Mouse (Mus musculus) kidney, embryonic 16.5 days (tissue): ENCODE measurements around the gene Oxct2a. TPM values are rescaled to one million over a fixed set of nuclear protein-coding genes. Genes with fewer than 3 reads are reported as not detected.
"Not testable (repeated sequence)": the region's sequence is repeated elsewhere in the genome, so short reads cannot be mapped to it uniquely, and the experiment has no call there.

ENCODE experiments used
- ATAC-seq: fragments of 200-750 bp; cut with Nextera tagmentation; 2 replicates; pipeline ENCODE4 v1.8.0; 2017; ENCODE audit warnings: moderate TSS enrichment; ENCODE audit not compliant: low FRiP score, low TSS enrichment
- H3K27ac ChIP-seq: fragments of 300-500 bp; sonication (generic); 2 replicates; pipeline ENCODE4 v1.5.1; 2014; ENCODE audit warnings: low read length
- H3K27me3 ChIP-seq: fragments of 300-500 bp; sonication (generic); 2 replicates; pipeline ENCODE4 v1.6.1; 2014; ENCODE audit warnings: low read length, control low read depth, mixed read lengths; ENCODE audit not compliant: insufficient read depth
- H3K36me3 ChIP-seq: fragments of 300-500 bp; sonication (generic); 2 replicates; pipeline ENCODE4 v1.6.1; 2014; ENCODE audit warnings: low read length, control low read depth, mixed read lengths; ENCODE audit not compliant: insufficient read depth
- H3K4me1 ChIP-seq: fragments of 300-500 bp; sonication (generic); 2 replicates; pipeline ENCODE4 v1.6.1; 2014; ENCODE audit warnings: low read length, control low read depth, mixed read lengths; ENCODE audit not compliant: insufficient read depth
- H3K4me2 ChIP-seq: fragments of 300-500 bp; sonication (generic); replicated peaks from 2 replicates; pipeline ENCODE4 v1.6.1; 2014; ENCODE audit warnings: low read depth, low read length
- H3K4me3 ChIP-seq: fragments of 300-500 bp; sonication (generic); 2 replicates; pipeline ENCODE4 v1.5.1; 2014; ENCODE audit warnings: mild to moderate bottlenecking, low read length
- H3K9ac ChIP-seq: fragments of 300-500 bp; sonication (generic); replicated peaks from 2 replicates; pipeline ENCODE4 v1.6.1; 2014; ENCODE audit warnings: low read length
- H3K9me3 ChIP-seq: fragments of 300-500 bp; sonication (generic); 2 replicates; pipeline ENCODE4 v1.6.1; 2016; ENCODE audit warnings: low read length, control low read depth
- WGBS: fragments of 180-500 bp; shearing (Covaris S2); extraction: QIAGEN DNeasy Blood & Tissue Kit; methylation state at CpG from one replicate; pipeline ENCODE4 v1.1.7; 2014; 5-methylcytosine and 5-hydroxymethylcytosine counted together
- polyA plus RNA-seq: library from polyadenylated mRNA; unstranded; fragments of >200 nt; fragmentation: Nextera tagmentation; extraction: Ambion mirVana; gene quantifications from 2 replicates; pipeline ENCODE4 v1.2.1, GENCODE M21; 2015

Gene Oxct2a
- polyA plus RNA-seq, 1 experiment from 2014 or later = 0.16 TPM

GRCm38 (mm10) chr4:123297195-123297960 lies 26.1 kb downstream of the Oxct2a start:
- no peak overlapping the region for H3K4me3 ChIP-seq
- H3K4me1 ChIP-seq = no peaks in the 10 kb centered on the region
- no peak overlapping the region for H3K9ac ChIP-seq
- no peak overlapping the region for H3K4me2 ChIP-seq
- no peak overlapping the region for H3K27ac ChIP-seq
- H3K9me3 ChIP-seq = no peaks in the 10 kb centered on the region
- no peaks in the 10 kb centered on the region for H3K27me3 ChIP-seq
- ATAC-seq = no peak
- 93% methylated on average over 20 of the region's 22 CpGs for WGBS
- H3K36me3 ChIP-seq = peaks cover 93% of the 10 kb centered on the region

- Histone ChIP-seq H3K27ac (no peak overlapping the region), H3K4me3 (no peak overlapping the region), H3K27me3 (no peaks in the 10 kb centered on the region), H3K4me2 (no peak overlapping the region), H3K4me1 (no peaks in the 10 kb centered on the region), H3K9me3 (no peaks in the 10 kb centered on the region), H3K36me3 (peaks cover 94% of the 10 kb centered on the region), H3K9ac (no peak overlapping the region)
- 88% methylated on average over 5 of the region's 5 CpGs for WGBS
- ATAC-seq = no peak
Measured at GRCm38 (mm10) chr4:123296148-123296534, 27.3 kb downstream of the Oxct2a start.

DNA sequence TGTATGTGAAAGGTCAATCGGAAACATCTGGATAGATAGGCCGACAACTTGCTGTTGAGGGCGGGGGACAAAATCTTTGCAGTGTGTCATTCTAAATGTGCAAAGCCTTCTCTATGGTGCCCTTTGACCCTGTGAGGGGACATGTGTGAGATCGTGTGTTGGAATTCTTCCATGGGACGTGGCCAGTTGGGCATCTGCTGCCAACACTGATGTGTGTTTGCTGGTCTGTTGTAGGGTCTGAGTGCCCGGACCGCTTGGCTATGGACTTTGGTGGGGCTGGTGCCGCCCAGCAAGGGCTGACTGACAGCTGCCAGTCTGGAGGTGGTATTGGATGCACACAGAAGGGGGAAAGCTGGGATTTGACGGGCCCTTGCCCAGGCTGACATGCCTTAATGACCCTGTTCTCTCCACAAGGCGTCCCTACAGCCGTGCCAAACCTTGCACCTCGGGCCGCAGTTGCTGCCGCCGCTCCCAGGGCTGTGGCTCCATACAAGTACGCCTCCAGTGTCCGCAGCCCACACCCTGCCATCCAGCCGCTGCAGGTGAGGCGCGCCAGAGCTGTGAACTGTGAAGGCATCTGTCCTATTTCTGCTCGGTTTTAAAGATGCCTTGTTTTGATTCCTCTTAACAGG lies 27.8 kb downstream of the Oxct2a start:
- Histone ChIP-seq H3K27me3 (no peaks in the 10 kb centered on the region), H3K36me3 (peaks cover 94% of the 10 kb centered on the region), H3K27ac (no peak overlapping the region), H3K9me3 (no peaks in the 10 kb centered on the region), H3K9ac (no peak overlapping the region), H3K4me1 (no peaks in the 10 kb centered on the region), H3K4me2 (no peak overlapping the region), H3K4me3 (no peak overlapping the region)
- no peak for ATAC-seq
- 80% methylated on average over 21 of the region's 21 CpGs for WGBS

DNA sequence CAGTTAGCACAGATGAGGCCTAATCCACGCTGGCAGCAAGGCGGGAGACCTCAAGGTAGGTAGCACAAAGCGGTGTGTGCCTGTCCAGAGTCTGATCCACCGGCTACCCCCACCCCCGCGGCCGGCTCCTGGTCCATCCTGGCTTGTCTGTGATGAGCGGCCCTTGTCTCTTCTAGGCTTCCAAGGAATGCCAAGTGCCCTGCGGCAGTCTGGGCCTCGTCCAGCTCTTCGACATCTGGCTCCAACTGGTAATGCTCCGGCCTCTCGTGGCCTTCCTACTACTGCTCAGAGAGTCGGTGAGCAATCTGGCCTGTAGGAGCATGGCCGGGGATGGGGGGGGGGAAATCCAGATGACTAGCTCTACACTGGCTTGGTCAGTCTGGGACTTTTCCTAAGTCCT lies 28.4 kb downstream of the Oxct2a start:
- not testable (repeated sequence) for H3K4me3 ChIP-seq, H3K9ac ChIP-seq, H3K27ac ChIP-seq, H3K27me3 ChIP-seq, ATAC-seq, H3K9me3 ChIP-seq, H3K4me2 ChIP-seq, H3K4me1 ChIP-seq
- peaks cover 91% of the 10 kb centered on the region for H3K36me3 ChIP-seq
- 89% methylated on average over 15 of the region's 15 CpGs for WGBS

DNA sequence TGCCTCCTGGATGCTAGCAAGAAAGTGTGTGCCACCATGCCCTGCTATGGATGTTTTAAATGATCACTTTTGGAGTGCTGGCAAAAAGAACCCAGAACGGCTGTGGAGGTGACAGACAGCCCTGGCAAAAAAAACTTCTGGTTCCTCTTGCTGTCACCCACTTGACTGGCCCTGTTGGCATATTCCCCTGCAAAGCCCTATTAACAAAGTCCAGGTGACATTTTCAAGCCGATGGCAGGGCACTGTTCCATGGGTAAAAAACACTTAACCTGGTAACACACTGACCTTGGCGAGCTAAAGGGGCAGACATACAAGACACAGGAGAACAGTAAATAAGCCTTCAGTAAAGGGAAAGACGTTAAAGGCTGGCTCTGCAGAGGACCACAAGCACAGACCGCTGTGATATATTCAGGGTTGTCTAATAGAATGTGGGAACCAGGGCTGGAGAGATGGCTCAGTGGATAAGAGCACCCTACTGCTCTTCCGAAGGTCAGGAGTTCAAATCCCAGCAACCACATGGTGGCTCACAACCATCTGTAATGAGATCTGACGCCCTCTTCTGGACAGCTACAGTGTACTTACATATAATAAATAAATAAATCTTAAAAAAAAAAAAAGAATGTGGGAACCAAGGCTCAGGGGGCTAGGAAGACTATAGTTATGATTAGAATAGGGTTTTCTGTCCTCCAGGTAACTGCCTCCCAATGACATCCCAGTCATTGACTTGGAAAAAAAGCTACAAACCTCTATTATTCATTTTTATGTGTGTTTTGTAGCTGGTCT lies 29.6 kb downstream of the Oxct2a start:
- ATAC-seq = no peak
- Histone ChIP-seq H3K4me3 (no peak overlapping the region), H3K9ac (no peak overlapping the region), H3K27ac (no peak overlapping the region), H3K27me3 (no peaks in the 10 kb centered on the region), H3K4me2 (no peak overlapping the region), H3K4me1 (no peaks in the 10 kb centered on the region), H3K36me3 (peaks cover 90% of the 10 kb centered on the region), H3K9me3 (no peaks in the 10 kb centered on the region)
- 77% methylated on average over 7 of the region's 7 CpGs for WGBS

GRCm38 (mm10) chr4:123292989-123293388 lies 30.4 kb downstream of the Oxct2a start:
- no peak for ATAC-seq
- H3K27ac ChIP-seq = no peak overlapping the region
- no peak overlapping the region for H3K4me3 ChIP-seq
- H3K36me3 ChIP-seq = peaks cover 92% of the 10 kb centered on the region
- H3K4me2 ChIP-seq = no peak overlapping the region
- H3K4me1 ChIP-seq = no peaks in the 10 kb centered on the region
- H3K9ac ChIP-seq = no peak overlapping the region
- no peaks in the 10 kb centered on the region for H3K9me3 ChIP-seq
- no peaks in the 10 kb centered on the region for H3K27me3 ChIP-seq
- WGBS = 71% methylated on average over 7 of the region's 7 CpGs

- H3K4me1 ChIP-seq = peaks cover 5% of the 10 kb centered on the region; the same call in 1 of the 2 replicates
- H3K27ac ChIP-seq = no peak overlapping the region
- H3K27me3 ChIP-seq = no peaks in the 10 kb centered on the region
- no peaks in the 10 kb centered on the region for H3K9me3 ChIP-seq
- no peak overlapping the region for H3K4me3 ChIP-seq
- H3K4me2 ChIP-seq = no peak overlapping the region
- H3K36me3 ChIP-seq = peaks cover 92% of the 10 kb centered on the region
- H3K9ac ChIP-seq = no peak overlapping the region
- ATAC-seq = no peak
- WGBS = 84% methylated on average over 3 of the region's 3 CpGs
Measured at GRCm38 (mm10) chr4:123292390-123292789, 31.0 kb downstream of the Oxct2a start.

DNA sequence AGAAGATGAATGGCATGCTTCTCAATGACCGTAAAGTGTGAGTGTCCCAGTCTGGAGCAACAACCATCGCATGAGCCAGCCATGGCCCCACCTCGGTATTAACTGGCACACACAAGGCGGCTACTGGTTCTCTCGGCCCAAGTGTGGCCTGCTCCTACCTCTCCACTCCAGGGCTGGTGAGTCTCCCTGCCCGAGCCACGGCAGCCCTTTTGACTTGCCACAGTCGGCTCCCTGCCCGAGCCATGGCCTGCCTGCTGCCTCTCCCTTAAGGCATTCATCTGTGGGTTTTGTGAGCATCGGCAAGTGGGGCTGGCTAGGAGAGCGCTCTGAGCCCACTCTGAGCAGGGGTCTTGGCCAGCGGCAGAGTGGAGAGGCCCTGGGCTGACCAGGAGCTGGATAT lies 34.4 kb downstream of the Oxct2a start:
- no peak overlapping the region for H3K9ac ChIP-seq
- H3K27ac ChIP-seq = no peak overlapping the region
- peaks cover 28% of the 10 kb centered on the region for H3K4me1 ChIP-seq
- peaks cover 66% of the 10 kb centered on the region for H3K36me3 ChIP-seq
- H3K9me3 ChIP-seq = no peaks in the 10 kb centered on the region
- no peak overlapping the region for H3K4me2 ChIP-seq
- 86% methylated on average over 12 of the region's 12 CpGs for WGBS
- no peak overlapping the region for H3K4me3 ChIP-seq
- no peaks in the 10 kb centered on the region for H3K27me3 ChIP-seq
- ATAC-seq = no peak

DNA sequence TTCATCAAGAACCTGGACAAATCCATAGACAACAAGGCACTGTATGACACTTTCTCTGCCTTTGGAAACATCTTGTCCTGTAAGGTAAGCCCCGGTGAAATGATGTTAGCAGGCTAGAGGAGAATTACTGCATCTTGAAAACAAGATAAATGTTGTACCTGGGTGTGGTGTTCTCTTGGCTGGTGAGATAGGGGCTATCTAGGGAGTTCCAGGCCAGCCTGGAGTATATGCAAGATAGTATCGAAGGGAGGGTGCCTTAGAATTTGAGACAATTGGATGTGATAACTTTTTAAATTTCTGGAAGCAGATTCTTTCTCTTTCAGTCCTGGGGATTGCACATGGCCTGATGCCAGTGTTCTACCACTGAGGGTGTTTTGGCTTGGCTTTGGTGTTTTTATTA lies 36.6 kb downstream of the Oxct2a start:
- no peak overlapping the region for H3K9ac ChIP-seq
- H3K4me1 ChIP-seq = peaks cover 31% of the 10 kb centered on the region
- no peaks in the 10 kb centered on the region for H3K9me3 ChIP-seq
- peaks cover 43% of the 10 kb centered on the region for H3K36me3 ChIP-seq
- no peaks in the 10 kb centered on the region for H3K27me3 ChIP-seq
- no peak for ATAC-seq
- H3K4me2 ChIP-seq = no peak overlapping the region
- 92% methylated on average over 2 of the region's 2 CpGs for WGBS
- H3K27ac ChIP-seq = no peak overlapping the region
- no peak overlapping the region for H3K4me3 ChIP-seq
